Mouse (Mus musculus) MEL (cell line): ENCODE measurements around the gene Rpl18. TPM values are rescaled to one million over a fixed set of nuclear protein-coding genes. Genes with fewer than 3 reads are reported as not detected.

Experiments
- DNase-seq: peaks from one replicate; pipeline ENCODE4 v3.0.0; 2011; ENCODE audit warnings: low read depth, low spot score
- H3K27ac ChIP-seq: 2 replicates; pipeline ENCODE4 v1.5.1; 2012; ENCODE audit warnings: low read depth, mild to moderate bottlenecking, control low read depth, low read length, moderate library complexity; ENCODE audit not compliant: control insufficient read depth
- H3K27me3 ChIP-seq, 2 experiments: fragments of 150-350 bp in 1 of 2; sonication (generic) in 1 of 2; 2 replicates each; pipeline ENCODE4 v1.6.1; 2012; ENCODE audit warnings: low read length in 2 of 2, mild to moderate bottlenecking in 2 of 2, improper control_type of control experiment in 1 of 2, moderate library complexity in 1 of 2; ENCODE audit not compliant: insufficient read depth in 2 of 2, control insufficient read depth in 1 of 2
- H3K36me3 ChIP-seq, 2 experiments: 2 replicates each; pipeline ENCODE4 v1.6.1; 2012 to 2014; ENCODE audit warnings: low read length in 2 of 2, improper control_type of control experiment in 1 of 2, inconsistent platforms in 1 of 2, mild to moderate bottlenecking in 1 of 2; ENCODE audit not compliant: insufficient read depth in 2 of 2, control insufficient read depth in 1 of 2
- H3K4me1 ChIP-seq, 2 experiments: fragments of 150-350 bp in 1 of 2; sonication (generic) in 1 of 2; 2 replicates each; pipeline ENCODE4 v1.6.1; 2012; ENCODE audit warnings: low read length in 2 of 2, improper control_type of control experiment in 1 of 2, mild to moderate bottlenecking in 1 of 2; ENCODE audit not compliant: insufficient read depth in 2 of 2, control insufficient read depth in 1 of 2
- H3K4me3 ChIP-seq, 2 experiments: fragments of 150-350 bp in 1 of 2; sonication (generic) in 1 of 2; 2 replicates each; pipeline ENCODE4 v1.5.1; 2012; ENCODE audit warnings: low read depth in 2 of 2, low read length in 2 of 2, mild to moderate bottlenecking in 2 of 2, moderate library complexity in 2 of 2, control low read depth in 1 of 2, improper control_type of control experiment in 1 of 2; ENCODE audit not compliant: control insufficient read depth in 1 of 2, insufficient read depth in 1 of 2
- H3K79me2 ChIP-seq: 2 replicates; pipeline ENCODE4 v1.6.1; 2012; ENCODE audit warnings: mild to moderate bottlenecking, low read length, moderate library complexity; ENCODE audit not compliant: control insufficient read depth, poor library complexity, insufficient read depth
- H3K9ac ChIP-seq: 2 replicates; pipeline ENCODE4 v1.6.1; 2012; ENCODE audit warnings: low read depth, mild to moderate bottlenecking, control low read depth, low read length, moderate library complexity; ENCODE audit not compliant: control insufficient read depth, poor library complexity, severe bottlenecking
- H3K9me3 ChIP-seq: fragments of 150-350 bp; sonication (generic); replicated peaks from 2 replicates; pipeline ENCODE4 v1.6.1; 2012; ENCODE audit warnings: mild to moderate bottlenecking, low read length, improper control_type of control experiment, moderate library complexity; ENCODE audit not compliant: insufficient read depth
- BHLHE40 ChIP-seq: IDR thresholded peaks from 2 replicates; pipeline ENCODE4 v1.6.1; 2012; ENCODE audit warnings: low read depth, mild to moderate bottlenecking, inconsistent platforms, low read length, improper control_type of control experiment, borderline replicate concordance
- CHD1 ChIP-seq: IDR thresholded peaks from 2 replicates; pipeline ENCODE4 v1.6.1; 2012; ENCODE audit warnings: low read depth, mild to moderate bottlenecking, inconsistent platforms, low read length, improper control_type of control experiment
- CHD2 ChIP-seq: IDR thresholded peaks from 2 replicates; pipeline ENCODE4 v1.6.1; 2011; ENCODE audit warnings: low read length, improper control_type of control experiment
- E2F4 ChIP-seq: IDR thresholded peaks from 2 replicates; pipeline ENCODE4 v1.6.1; 2011; ENCODE audit warnings: low read depth, low read length, improper control_type of control experiment, borderline replicate concordance
- ELF1 ChIP-seq: IDR thresholded peaks from 2 replicates; pipeline ENCODE4 v1.6.1; 2014; ENCODE audit warnings: low read depth, mild to moderate bottlenecking, inconsistent platforms, low read length, improper control_type of control experiment, moderate library complexity
- EP300 ChIP-seq, 2 experiments: IDR thresholded peaks; 2 replicates each; pipeline ENCODE4 v1.6.1; 2011; ENCODE audit warnings: improper control_type of control experiment in 2 of 2, low read length in 2 of 2, low read depth in 1 of 2, mild to moderate bottlenecking in 1 of 2
- ETS1 ChIP-seq: IDR thresholded peaks from 2 replicates; pipeline ENCODE4 v1.6.1; 2012; ENCODE audit warnings: low read depth, mild to moderate bottlenecking, inconsistent platforms, low read length, improper control_type of control experiment, moderate library complexity
- GATA1 ChIP-seq: IDR thresholded peaks from 2 replicates; pipeline ENCODE4 v1.6.1; 2011; ENCODE audit warnings: low read depth, low read length, improper control_type of control experiment
- HCFC1 ChIP-seq: IDR thresholded peaks from 2 replicates; pipeline ENCODE4 v1.6.1; 2012; ENCODE audit warnings: low read depth, mild to moderate bottlenecking, inconsistent platforms, low read length, improper control_type of control experiment, moderate library complexity
- JUND ChIP-seq: IDR thresholded peaks from 2 replicates; pipeline ENCODE4 v1.6.1; 2011; ENCODE audit warnings: low read depth, mild to moderate bottlenecking, improper control_type of control experiment, low read length
- KAT2A ChIP-seq: conservative IDR thresholded peaks from 2 replicates; pipeline ENCODE4 v1.6.1; 2012; ENCODE audit warnings: low read depth, low read length, improper control_type of control experiment, inconsistent platforms
- MAFK ChIP-seq: IDR thresholded peaks from 2 replicates; pipeline ENCODE4 v1.6.1; 2011; ENCODE audit warnings: low read depth, mild to moderate bottlenecking, low read length, improper control_type of control experiment, borderline replicate concordance
- MAX ChIP-seq: IDR thresholded peaks from 2 replicates; pipeline ENCODE4 v1.6.1; 2011; ENCODE audit warnings: low read length, improper control_type of control experiment
- MAZ ChIP-seq: IDR thresholded peaks from 2 replicates; pipeline ENCODE4 v1.6.1; 2012; ENCODE audit warnings: low read depth, mild to moderate bottlenecking, inconsistent platforms, low read length, improper control_type of control experiment
- MXI1 ChIP-seq: IDR thresholded peaks from 2 replicates; pipeline ENCODE4 v1.6.1; 2011; ENCODE audit warnings: mild to moderate bottlenecking, low read depth, low read length, improper control_type of control experiment
- MYB ChIP-seq: IDR thresholded peaks from 2 replicates; pipeline ENCODE4 v1.6.1; 2011; ENCODE audit warnings: mild to moderate bottlenecking, low read depth, low read length, improper control_type of control experiment
- MYC ChIP-seq: IDR thresholded peaks from 2 replicates; pipeline ENCODE4 v1.6.1; 2011; ENCODE audit warnings: low read depth, mild to moderate bottlenecking, low read length, improper control_type of control experiment, moderate library complexity
- NELFE ChIP-seq: IDR thresholded peaks from 2 replicates; pipeline ENCODE4 v1.6.1; 2011; ENCODE audit warnings: low read depth, low read length, improper control_type of control experiment
- NRF1 ChIP-seq: IDR thresholded peaks from 2 replicates; pipeline ENCODE4 v1.6.1; 2014; ENCODE audit warnings: low read depth, mild to moderate bottlenecking, inconsistent platforms, low read length, improper control_type of control experiment, moderate library complexity; ENCODE audit not compliant: poor library complexity, insufficient read depth, severe bottlenecking
- POLR2A ChIP-seq, 2 experiments: IDR thresholded peaks; 2 replicates each; pipeline ENCODE4 v1.6.1; 2011 to 2012; ENCODE audit warnings: low read length in 2 of 2, mild to moderate bottlenecking in 2 of 2, control low read depth in 1 of 2, improper control_type of control experiment in 1 of 2, low read depth in 1 of 2, moderate library complexity in 1 of 2; ENCODE audit not compliant: control insufficient read depth in 1 of 2, insufficient read depth in 1 of 2, poor library complexity in 1 of 2
- POLR2AphosphoS2 ChIP-seq: IDR thresholded peaks from 2 replicates; pipeline ENCODE4 v1.6.1; 2011; ENCODE audit warnings: low read length, improper control_type of control experiment
- POLR2AphosphoS5 ChIP-seq: IDR thresholded peaks from 2 replicates; pipeline ENCODE4 v1.6.1; 2012; ENCODE audit warnings: low read depth, borderline replicate concordance, mild to moderate bottlenecking, inconsistent platforms, low read length, moderate library complexity, mixed read lengths
- RCOR1 ChIP-seq: IDR thresholded peaks from 2 replicates; pipeline ENCODE4 v1.6.1; 2012; ENCODE audit warnings: low read depth, mild to moderate bottlenecking, inconsistent platforms, low read length, improper control_type of control experiment
- SIN3A ChIP-seq: IDR thresholded peaks from 2 replicates; pipeline ENCODE4 v1.6.1; 2012; ENCODE audit warnings: low read length, improper control_type of control experiment, inconsistent platforms
- SMC3 ChIP-seq: IDR thresholded peaks from 2 replicates; pipeline ENCODE4 v1.6.1; 2011; ENCODE audit warnings: low read depth, low read length, improper control_type of control experiment
- TBP ChIP-seq: IDR thresholded peaks from 2 replicates; pipeline ENCODE4 v1.8.0; 2011; ENCODE audit warnings: low read depth, low read length, improper control_type of control experiment
- TCF12 ChIP-seq: IDR thresholded peaks from 2 replicates; pipeline ENCODE4 v1.6.1; 2014; ENCODE audit warnings: low read depth, mild to moderate bottlenecking, inconsistent platforms, low read length, improper control_type of control experiment, moderate library complexity
- USF1 ChIP-seq: IDR thresholded peaks from 2 replicates; pipeline ENCODE4 v1.6.1; 2014; ENCODE audit warnings: low read depth, mild to moderate bottlenecking, inconsistent platforms, low read length, improper control_type of control experiment, moderate library complexity
- USF2 ChIP-seq, 2 experiments: IDR thresholded peaks; 2 replicates each; pipeline ENCODE4 v1.6.1; 2011 to 2012; ENCODE audit warnings: improper control_type of control experiment in 2 of 2, low read length in 2 of 2, borderline replicate concordance in 1 of 2, inconsistent platforms in 1 of 2, low read depth in 1 of 2, mild to moderate bottlenecking in 1 of 2; ENCODE audit not compliant: insufficient read depth in 1 of 2
- ZC3H11A ChIP-seq: IDR thresholded peaks from 2 replicates; pipeline ENCODE4 v1.6.1; 2012; ENCODE audit warnings: low read depth, mild to moderate bottlenecking, inconsistent platforms, low read length, improper control_type of control experiment
- ZKSCAN1 ChIP-seq: IDR thresholded peaks from 2 replicates; pipeline ENCODE4 v1.6.1; 2012; ENCODE audit warnings: low read depth, mild to moderate bottlenecking, inconsistent platforms, low read length, improper control_type of control experiment, moderate library complexity
- ZMIZ1 ChIP-seq: IDR thresholded peaks from 2 replicates; pipeline ENCODE4 v1.6.1; 2012; ENCODE audit warnings: low read depth, mild to moderate bottlenecking, inconsistent platforms, low read length, improper control_type of control experiment, moderate library complexity
- polyA plus RNA-seq, 2 experiments: library from polyadenylated mRNA; stranded (reverse) in 1 of 2; unstranded in 1 of 2; fragments of >175 nt in 1 of 2; fragments of >200 nt in 1 of 2; gene quantifications; 2 replicates each; pipeline versions ENCODE4 v1.2.1 to v1.2.4; 2012; ENCODE audit warnings: low replicate concordance in 2 of 2, low read depth in 1 of 2; ENCODE audit not compliant: insufficient read length in 2 of 2, insufficient read depth in 1 of 2, missing spikeins in 1 of 2
- total RNA-seq: library from RNA; depleted of rRNA; stranded (reverse); fragments of 300-350 nt; gene quantifications from 2 replicates; pipeline ENCODE4 v1.2.3, GENCODE M21; 2012

The Rpl18 gene
- total and polyA plus RNA-seq, 3 experiments, result 3,544 to 3,724 TPM; not detected in 1

DNA sequence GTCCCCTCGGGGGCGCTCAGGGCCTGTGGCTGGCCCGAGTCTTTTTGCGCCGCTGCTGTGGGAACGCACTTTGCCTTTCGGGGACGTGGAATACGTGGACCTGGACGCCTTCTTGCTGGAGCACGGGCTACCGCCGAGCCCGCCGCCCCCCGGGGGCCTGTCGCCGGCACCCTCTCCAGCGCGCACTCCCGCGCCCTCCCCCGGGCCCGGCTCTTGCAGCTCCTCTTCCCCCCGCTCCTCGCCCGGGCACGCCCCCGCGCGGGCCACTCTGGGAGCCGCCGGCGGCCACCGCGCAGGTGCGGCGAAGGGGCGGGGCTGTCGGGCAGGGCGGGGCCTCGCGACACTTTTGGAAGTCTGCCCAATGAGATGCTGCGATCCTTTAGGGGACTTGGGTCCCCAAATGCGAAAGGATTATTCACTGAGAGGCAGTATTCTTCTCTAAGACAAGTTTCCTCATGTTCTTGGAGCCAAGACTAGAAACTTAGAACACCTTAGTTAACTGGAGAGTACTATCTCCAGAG, 8.5 kb upstream of the Rpl18 start (continued):
- no peak for TF ChIP-seq CHD1
- TF ChIP-seq ELF1, result no peak
- TF ChIP-seq TCF12, result peak; percentile 43
- no peak for TF ChIP-seq MYB
- TF ChIP-seq HCFC1, result peak; percentile 60; the same call in 1 of the 2 replicates
- TF ChIP-seq POLR2AphosphoS2, result peak; percentile 94
- TF ChIP-seq ZMIZ1, result peak; percentile 90
- no peak for TF ChIP-seq KAT2A
- peak; percentile 42; the same call in 1 of the 2 replicates for TF ChIP-seq MXI1
- TF ChIP-seq TBP, result peak; percentile 72
- TF ChIP-seq SMC3, result no peak
- peak; percentile 91; the same call in 1 of the 2 replicates for TF ChIP-seq MAZ
- TF ChIP-seq MAFK, result no peak
- TF ChIP-seq E2F4, result no peak

GRCm38 (mm10) chr7:45707375-45707967, 7.8 kb upstream of the Rpl18 start:
- H3K9me3 ChIP-seq, result no peaks in the 10 kb centered on the region
- peak overlapping the region; percentile 51 to 61 for H3K4me3 ChIP-seq
- peaks cover 0 to 5% of the 10 kb centered on the region in 2 experiments; a peak in 2 of 4 replicates for H3K36me3 ChIP-seq
- H3K27ac ChIP-seq, result peak overlapping the region; percentile 98
- peak overlapping the region; percentile 85 for H3K9ac ChIP-seq
- peak; percentile 98 for DNase-seq
- peaks cover 0 to 12% of the 10 kb centered on the region in 2 experiments; a peak in 1 of 4 replicates for H3K4me1 ChIP-seq
- H3K79me2 ChIP-seq, result peaks cover 7% of the 10 kb centered on the region
- H3K27me3 ChIP-seq, result no peaks in the 10 kb centered on the region
- peak; percentile 80 for TF ChIP-seq HCFC1
- TF ChIP-seq ZMIZ1, result peak; percentile 22; the same call in 1 of the 2 replicates
- peak; percentile 89 for TF ChIP-seq POLR2AphosphoS2
- TF ChIP-seq POLR2AphosphoS5, result no peak
- TF ChIP-seq EP300 (IDR thresholded peaks at IDR 0.05; ENCODE audit: low read depth in 1 of 2, low read length in 2 of 2), result no peak; a peak in 1 of 4 replicates
- no peak for TF ChIP-seq GATA1
- TF ChIP-seq ZC3H11A, result no peak
- TF ChIP-seq ELF1, result 0 out of 2 replicates have a peak, but pooled peaks have one; percentile 37
- peak; percentile 68 for TF ChIP-seq ETS1
- no peak; the same call in 1 of the 2 replicates for TF ChIP-seq KAT2A
- peak; percentile 94 for TF ChIP-seq MAX
- peak; percentile 92; the same call in 1 of the 2 replicates for TF ChIP-seq CHD1
- TF ChIP-seq MXI1, result peak; percentile 95
- no peak; the same call in 1 of the 2 replicates for TF ChIP-seq MAZ
- no peak for TF ChIP-seq RCOR1
- TF ChIP-seq ZKSCAN1, result no peak
- peak in 1 of 2 experiments; percentile 81; a peak in 2 of 4 replicates for TF ChIP-seq USF2 (IDR thresholded peaks at IDR 0.05; ENCODE audit: borderline replicate concordance in 1 of 2, insufficient read depth in 1 of 2, low read depth in 1 of 2, low read length in 2 of 2)
- peak; percentile 76 for TF ChIP-seq TBP
- no peak for TF ChIP-seq JUND
- TF ChIP-seq BHLHE40, result peak; percentile 97
- peak; percentile 45 to 88; a peak in 3 of 4 replicates for TF ChIP-seq POLR2A (IDR thresholded peaks at IDR 0.05; ENCODE audit: control insufficient read depth in 1 of 2, insufficient read depth in 1 of 2, low read depth in 1 of 2, low read length in 2 of 2, poor library complexity in 1 of 2)
- TF ChIP-seq E2F4, result no peak
- peak; percentile 96 for TF ChIP-seq MYC
- TF ChIP-seq MYB, result no peak
- peak; percentile 77 for TF ChIP-seq NRF1
- TF ChIP-seq SIN3A, result peak; percentile 62; the same call in 1 of the 2 replicates
- TF ChIP-seq CHD2, result no peak
- no peak for TF ChIP-seq SMC3
- peak; percentile 64 for TF ChIP-seq NELFE
- peak; percentile 96 for TF ChIP-seq USF1
